Mouse (Mus musculus) embryonic fibroblast, embryonic 13.5 days (primary cell): ENCODE results near the gene Sh2b3. TPM values are rescaled to one million over a fixed set of nuclear protein-coding genes. Genes with fewer than 3 reads are reported as not detected.

Source experiments
- H3K27ac ChIP-seq: 2 replicates; pipeline ENCODE4 v1.5.1; 2012; ENCODE audit warnings: low read length, control low read depth, inconsistent platforms; ENCODE audit not compliant: insufficient read depth
- H3K4me1 ChIP-seq: 2 replicates; pipeline ENCODE4 v1.6.1; 2011; ENCODE audit warnings: low read length; ENCODE audit not compliant: control insufficient read depth, insufficient read depth
- H3K4me3 ChIP-seq: 2 replicates; pipeline ENCODE4 v1.5.1; 2011; ENCODE audit warnings: mild to moderate bottlenecking, control low read depth, low read length; ENCODE audit not compliant: insufficient read depth
- CTCF ChIP-seq: IDR thresholded peaks from 2 replicates; pipeline ENCODE4 v1.5.1; 2011; ENCODE audit warnings: mild to moderate bottlenecking, control low read depth, low read length, moderate library complexity, borderline replicate concordance; ENCODE audit not compliant: insufficient read depth
- POLR2A ChIP-seq: IDR thresholded peaks from 2 replicates; pipeline ENCODE4 v1.6.1; 2011; ENCODE audit warnings: low read depth, mild to moderate bottlenecking, control low read depth, low read length, moderate library complexity
- polyA plus RNA-seq: library from polyadenylated mRNA; stranded (reverse); fragments of >200 nt; gene quantifications from 2 replicates; pipeline ENCODE4 v1.2.4, GENCODE M21; 2011; ENCODE audit warnings: low read depth; ENCODE audit not compliant: missing spikeins, insufficient read length

The Sh2b3 gene
- polyA plus RNA-seq, 1 experiment = 21.1 TPM

GRCm38 (mm10) chr5:121818862-121819261, 18.6 kb downstream of the Sh2b3 start:
- no peak overlapping the region for H3K27ac ChIP-seq

GRCm38 (mm10) chr5:121818401-121818800, 19.0 kb downstream of the Sh2b3 start:
- Histone ChIP-seq H3K4me1 (peaks cover 11% of the 10 kb centered on the region), H3K27ac (no peak overlapping the region), H3K4me3 (no peak overlapping the region)
- no peak for TF ChIP-seq POLR2A
- TF ChIP-seq CTCF = no peak

More at GRCm38 (mm10) chr5:121818862-121819261, 18.6 kb downstream of the Sh2b3 start:
- H3K4me3 ChIP-seq = no peak overlapping the region
- peaks cover 11% of the 10 kb centered on the region for H3K4me1 ChIP-seq
- TF ChIP-seq POLR2A (no peak), CTCF (no peak)

- Histone ChIP-seq H3K4me3 (no peak overlapping the region), H3K27ac (no peak overlapping the region)
These were observed 19.9 kb downstream of the Sh2b3 start for GRCm38 (mm10) chr5:121817551-121817950.

DNA sequence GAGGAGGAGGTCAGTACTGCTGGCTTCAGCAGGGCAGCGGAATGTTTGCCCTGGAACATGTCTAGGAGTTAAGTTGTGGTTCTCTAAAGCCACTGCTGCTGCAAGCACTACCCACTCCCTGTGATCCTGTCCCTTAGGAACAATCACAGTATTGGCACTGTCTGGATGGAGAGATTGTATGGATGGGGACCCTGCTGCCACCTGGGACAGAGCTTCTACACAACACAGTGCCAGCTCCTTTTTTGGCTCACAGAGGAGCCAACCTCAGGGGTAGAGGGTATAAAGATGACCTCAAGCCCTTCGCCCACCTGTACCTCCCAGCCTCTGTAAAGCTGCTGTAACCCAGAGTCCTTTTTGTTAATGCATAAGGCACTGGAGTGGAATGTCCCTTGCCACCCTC, 20.8 kb downstream of the Sh2b3 start:
- no peak for TF ChIP-seq POLR2A
- TF ChIP-seq CTCF = no peak
- Histone ChIP-seq H3K4me3 (no peak overlapping the region), H3K27ac (no peak overlapping the region), H3K4me1 (peaks cover 7% of the 10 kb centered on the region)

More at GRCm38 (mm10) chr5:121817551-121817950, 19.9 kb downstream of the Sh2b3 start:
- peaks cover 11% of the 10 kb centered on the region for H3K4me1 ChIP-seq
- TF ChIP-seq CTCF = no peak
- TF ChIP-seq POLR2A = no peak

DNA sequence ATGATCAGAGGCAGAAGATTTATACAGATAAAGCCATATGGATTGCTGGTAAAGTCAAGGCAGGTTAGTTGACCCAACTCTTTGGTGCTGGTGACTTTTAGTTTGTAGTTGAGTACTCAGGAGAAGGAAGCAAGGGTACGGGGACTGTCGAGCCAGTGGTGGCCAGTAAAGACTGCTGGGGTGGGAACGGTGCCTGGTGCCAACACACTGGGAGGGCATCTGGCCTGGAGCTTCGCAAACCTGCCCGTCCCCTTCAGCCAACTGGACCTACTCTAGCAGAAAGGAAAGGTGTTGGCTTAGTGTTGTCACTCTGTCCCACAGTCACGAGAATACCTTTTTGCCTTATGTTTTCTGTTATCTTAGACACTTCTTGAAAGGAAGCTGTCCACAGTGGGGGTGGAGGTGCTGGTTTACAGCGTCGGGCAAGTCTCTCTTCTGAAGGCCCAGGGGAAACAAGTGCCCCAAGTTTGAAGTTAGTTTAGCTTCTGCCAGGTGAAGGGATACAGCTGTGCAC, 21.5 kb downstream of the Sh2b3 start:
- H3K4me3 ChIP-seq = no peak overlapping the region
- TF ChIP-seq POLR2A = no peak
- no peak for TF ChIP-seq CTCF
- peaks cover 7% of the 10 kb centered on the region for H3K4me1 ChIP-seq
- H3K27ac ChIP-seq = no peak overlapping the region

GRCm38 (mm10) chr5:121815067-121815466, 22.4 kb downstream of the Sh2b3 start:
- peaks cover 5% of the 10 kb centered on the region; the same call in 1 of the 2 replicates for H3K4me1 ChIP-seq
- no peak overlapping the region for H3K4me3 ChIP-seq
- TF ChIP-seq POLR2A (no peak), CTCF (no peak)
- no peak overlapping the region for H3K27ac ChIP-seq

- no peak overlapping the region for H3K4me3 ChIP-seq
- H3K4me1 ChIP-seq = no peaks in the 10 kb centered on the region
- H3K27ac ChIP-seq = peak overlapping the region; percentile 72
- TF ChIP-seq POLR2A (no peak), CTCF (no peak)
These were observed 23.7 kb downstream of the Sh2b3 start for GRCm38 (mm10) chr5:121813744-121814143.

GRCm38 (mm10) chr5:121812526-121813243, 24.8 kb downstream of the Sh2b3 start:
- no peaks in the 10 kb centered on the region for H3K4me1 ChIP-seq
- no peak overlapping the region for H3K27ac ChIP-seq
- H3K4me3 ChIP-seq = no peak overlapping the region
- TF ChIP-seq POLR2A (no peak), CTCF (no peak)

- TF ChIP-seq CTCF = no peak
- TF ChIP-seq POLR2A = no peak
- no peak overlapping the region for H3K27ac ChIP-seq
- H3K4me1 ChIP-seq = peaks cover 2% of the 10 kb centered on the region; the same call in 1 of the 2 replicates
- no peak overlapping the region for H3K4me3 ChIP-seq
These were observed 25.9 kb downstream of the Sh2b3 start for GRCm38 (mm10) chr5:121811485-121811931.
